Mouse (Mus musculus): ENCODE results near the gene Maff.
A peak's percentile ranks its signal among the peaks of the same experiment; 100 is the strongest.

Gene Maff

DNA sequence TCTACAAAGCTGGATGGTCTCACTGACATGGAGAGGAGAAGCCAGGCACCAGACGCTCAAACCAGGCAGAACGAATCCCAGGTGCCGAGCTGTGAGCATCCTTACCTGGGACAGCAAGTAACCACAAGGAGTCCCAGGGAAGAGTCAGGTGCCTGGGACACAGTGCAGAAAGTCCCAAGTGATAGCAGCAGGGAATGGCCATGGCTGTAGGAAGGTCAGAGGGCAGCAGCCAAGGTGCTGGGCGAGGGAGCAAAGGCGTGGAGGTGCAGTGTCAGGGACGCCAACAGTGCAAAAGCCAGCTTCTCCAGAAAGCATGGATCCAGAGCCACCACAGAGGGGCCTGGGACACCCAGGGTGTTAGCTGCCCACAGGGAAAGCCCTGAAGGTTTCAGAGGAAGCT, 46.7 kb downstream of the Maff start:
- DNase-seq (ENCODE audit: low read depth, low spot score): no peak

DNA sequence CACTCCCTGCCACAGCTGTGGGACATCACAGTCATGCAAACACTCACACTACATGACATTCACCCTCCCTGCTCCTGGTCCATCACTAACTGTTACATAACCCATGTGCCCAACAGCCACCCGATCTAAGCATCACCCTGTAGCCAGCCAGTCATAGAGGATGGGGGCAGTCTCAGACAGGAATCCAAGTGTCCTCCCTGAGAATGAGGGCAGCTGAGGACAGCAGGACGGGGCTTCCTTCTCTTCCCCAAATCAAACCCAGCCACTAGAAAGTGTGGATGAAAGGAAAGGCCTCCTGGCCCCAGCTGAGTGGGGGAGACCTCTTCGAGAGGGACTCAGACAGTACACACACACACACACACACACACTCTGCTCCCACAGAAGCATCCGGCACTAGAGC, 48.4 kb downstream of the Maff start:
- peak; percentile 78 for DNase-seq (ENCODE audit: low read depth, low spot score)

DNA sequence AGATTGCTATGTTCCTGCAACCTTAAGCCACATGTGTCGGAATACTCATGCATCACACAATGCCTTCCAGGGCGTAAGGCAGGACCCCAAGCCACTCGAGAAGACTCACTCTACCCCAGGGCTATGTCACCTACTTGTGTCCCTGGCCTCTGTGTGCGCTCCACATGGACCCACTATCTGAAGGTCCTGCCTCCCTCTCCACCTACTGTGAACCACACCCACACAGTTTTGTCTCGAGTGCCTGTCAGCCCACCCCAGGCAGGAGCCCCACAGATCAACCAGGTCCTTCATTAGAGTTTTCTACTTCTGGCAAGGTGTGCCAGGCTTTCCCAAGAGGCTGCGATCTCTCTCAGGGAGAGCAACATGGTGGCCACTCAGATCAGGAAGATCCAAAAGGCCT, 48.9 kb downstream of the Maff start:
- DNase-seq (ENCODE audit: low read depth, low spot score): no peak

DNA sequence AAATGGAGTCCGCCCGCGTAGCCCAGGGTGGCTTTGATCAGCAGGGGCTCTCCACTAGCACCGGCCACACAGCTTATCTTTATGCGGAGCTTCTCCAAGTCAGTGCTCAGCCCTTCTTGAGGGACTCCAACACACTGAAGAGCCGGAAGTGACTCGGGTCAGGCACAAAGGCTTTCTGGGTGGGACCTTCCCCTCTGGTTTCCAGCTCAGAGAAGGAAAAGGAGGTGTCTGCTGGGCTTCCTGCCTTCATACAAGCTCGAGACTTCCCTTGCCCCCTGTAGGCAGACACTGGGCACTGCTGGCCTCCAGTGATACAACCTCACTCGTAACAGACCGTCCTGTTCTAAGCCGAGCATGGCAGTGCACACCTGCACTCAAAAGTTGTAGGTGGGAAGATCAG, 50.3 kb downstream of the Maff start:
- no peak for DNase-seq (ENCODE audit: low read depth, low spot score)

DNA sequence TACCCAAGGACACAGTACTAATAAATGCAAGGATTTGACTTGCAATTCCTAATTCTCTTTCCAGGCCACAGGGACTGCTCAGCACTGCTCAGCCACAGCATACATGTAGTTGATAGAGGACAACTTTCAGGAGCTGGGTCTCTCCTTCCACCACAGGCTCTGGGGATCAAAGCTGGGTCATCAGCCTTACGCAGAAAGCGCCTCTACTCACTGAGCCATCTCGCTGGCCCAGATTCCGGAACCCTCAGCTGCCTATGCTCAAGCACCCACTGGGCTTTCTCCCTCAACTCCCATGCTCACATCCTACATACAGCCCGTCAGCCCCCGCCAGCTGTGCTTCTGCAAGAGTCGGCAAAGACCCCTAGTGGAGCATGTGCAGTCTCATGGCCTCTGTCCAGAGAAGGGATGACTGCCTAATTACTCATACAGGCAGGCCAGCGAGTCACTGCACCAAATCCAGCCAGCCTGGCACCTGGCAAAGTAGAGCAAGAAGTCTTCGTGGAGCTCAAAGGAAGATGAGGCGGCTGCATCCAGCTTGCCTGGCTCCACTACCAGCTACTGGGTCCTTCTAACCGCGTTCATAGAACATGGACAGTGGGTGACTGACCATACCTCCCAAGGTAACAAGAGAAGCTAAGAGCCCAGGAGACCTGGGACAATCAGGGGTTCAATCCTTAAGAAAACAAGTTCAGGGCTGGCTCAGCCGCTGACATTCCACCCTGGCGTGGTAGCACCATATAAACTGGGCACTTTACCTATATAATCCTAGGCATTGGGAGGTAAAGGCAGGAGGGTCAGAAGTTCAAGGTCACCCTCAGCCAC, 53.0 kb downstream of the Maff start:
- DNase-seq (ENCODE audit: low read depth, low spot score): no peak

DNA sequence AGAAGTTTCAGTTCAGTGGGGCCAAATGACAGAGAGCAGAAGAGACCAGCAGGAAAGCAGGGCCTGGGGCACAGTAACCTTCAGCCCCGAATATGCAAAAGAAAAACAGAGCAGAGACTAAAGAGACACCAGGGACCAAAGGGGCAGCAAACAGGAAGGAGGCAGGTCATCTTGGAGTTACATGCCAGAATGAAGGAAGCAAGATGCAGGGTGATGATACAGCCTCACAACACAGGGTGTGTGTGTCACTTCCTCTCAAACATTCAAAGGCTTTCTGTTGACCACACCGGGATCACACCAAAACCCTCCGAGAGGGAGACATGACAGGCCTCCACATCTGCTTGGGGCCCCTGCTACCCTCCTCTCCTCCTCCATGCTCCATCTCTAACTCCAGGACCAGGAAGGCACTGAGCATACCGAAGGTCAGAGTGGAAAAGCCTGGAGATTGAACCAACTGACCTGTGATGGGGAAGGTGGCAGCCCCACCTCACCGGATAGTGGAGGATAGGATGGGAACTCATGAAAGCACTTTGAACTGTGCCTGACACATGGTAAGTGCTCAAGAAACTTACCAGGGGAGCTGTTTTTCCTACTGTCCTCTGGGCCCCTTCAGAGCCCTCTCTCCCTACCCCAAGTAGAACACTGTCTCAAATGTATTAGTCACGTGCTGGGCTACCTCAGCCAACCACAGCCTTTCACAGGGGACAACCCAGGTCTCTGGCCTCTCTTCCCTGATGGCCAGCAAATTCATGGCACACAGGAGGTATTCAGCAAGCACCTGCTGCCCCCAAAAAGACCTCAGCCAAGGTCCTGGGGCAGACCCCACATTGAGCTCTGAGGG, 53.9 kb downstream of the Maff start:
- DNase-seq (ENCODE audit: low read depth, low spot score): no peak

DNA sequence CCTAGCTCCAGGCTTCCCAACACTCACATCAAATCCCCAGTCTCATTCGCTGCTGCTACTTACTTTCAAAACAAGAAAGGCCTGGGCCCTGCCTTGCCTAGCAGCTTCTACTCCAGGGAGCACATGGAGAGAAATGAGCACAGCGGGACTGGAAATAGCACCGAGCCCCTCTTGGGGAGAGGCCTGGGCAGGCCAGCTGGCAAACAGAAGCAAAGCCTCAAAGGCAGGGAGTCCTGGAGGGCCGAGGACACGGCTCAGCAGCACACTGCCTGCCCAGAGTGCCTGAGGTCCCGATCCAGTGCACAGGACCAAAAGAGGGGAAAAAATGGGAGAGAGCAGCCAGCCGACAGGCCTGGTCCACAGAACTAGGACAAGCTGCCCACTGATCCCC, 54.5 kb downstream of the Maff start:
- peak; percentile 70 for DNase-seq (ENCODE audit: low read depth, low spot score)

DNA sequence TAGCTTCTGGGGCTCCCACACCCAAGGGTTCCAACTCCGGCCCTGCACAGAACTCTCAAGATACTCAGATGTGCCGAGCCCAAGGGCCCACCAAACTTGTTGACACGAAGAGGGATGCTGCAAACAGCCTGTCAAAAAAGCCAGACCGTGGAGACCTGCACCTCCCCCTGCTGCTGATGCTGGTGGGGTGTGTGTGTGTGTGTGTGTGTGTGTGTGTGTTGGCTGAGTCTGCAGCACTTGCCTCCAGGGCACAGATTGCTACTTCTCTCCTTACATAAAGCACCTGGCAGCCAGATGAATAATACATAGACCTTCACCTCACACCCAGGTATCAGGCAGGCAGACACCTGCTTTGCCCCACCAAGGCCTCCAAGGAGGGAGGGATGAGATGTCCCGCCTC, 55.8 kb downstream of the Maff start:
- no peak for DNase-seq (ENCODE audit: low read depth, low spot score)

DNA sequence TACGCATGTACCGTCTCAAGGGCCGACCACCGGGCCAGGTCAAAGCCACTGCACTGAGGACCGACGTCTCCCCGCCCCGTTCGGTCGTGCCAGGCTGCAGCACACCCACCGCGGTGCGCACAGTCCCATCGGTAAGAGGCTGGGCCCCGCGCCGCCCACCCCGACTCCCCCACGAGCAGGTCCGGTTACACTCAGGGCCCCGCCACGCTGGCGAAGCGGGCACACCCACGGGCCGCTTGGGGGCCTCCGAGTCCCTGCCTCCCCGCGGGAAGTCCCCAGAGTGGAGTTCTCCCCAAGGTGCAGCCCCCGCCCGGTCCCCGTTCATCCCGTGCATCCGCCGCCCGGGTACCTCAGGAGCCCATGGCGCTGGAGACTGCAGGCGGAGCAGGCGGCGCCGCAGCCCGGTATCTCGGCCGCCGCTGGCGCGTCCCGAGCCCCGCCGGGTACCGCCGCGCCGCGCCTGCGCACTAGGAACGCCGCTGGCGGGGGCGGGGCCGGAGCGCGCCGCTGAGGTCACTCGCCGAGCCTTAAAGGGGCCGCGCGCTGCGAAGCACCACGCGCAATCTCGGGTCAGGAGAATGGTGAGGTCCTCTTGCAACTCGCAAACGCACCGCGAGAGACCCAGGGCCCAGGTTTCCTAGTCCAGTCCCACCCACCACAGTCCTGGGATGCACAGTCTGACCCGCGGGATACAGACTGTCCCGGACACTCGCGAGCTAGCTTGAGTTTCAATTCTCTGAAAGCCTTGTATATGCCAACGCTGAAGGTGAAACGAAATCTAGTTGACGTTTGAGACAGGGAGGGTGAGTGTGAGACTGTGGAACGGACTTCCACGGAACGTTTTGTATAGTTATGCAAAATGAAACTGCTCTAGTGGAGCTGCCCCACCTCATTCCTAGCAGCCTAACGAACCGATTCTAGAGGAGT, 56.7 kb downstream of the Maff start, which contains the start of gene Tmem184b:
Gene Tmem184b, minus strand, starts transcription at position 734 of the 927 bp plus-strand sequence.
- DNase-seq (ENCODE audit: low read depth, low spot score): peak; percentile 84

DNA sequence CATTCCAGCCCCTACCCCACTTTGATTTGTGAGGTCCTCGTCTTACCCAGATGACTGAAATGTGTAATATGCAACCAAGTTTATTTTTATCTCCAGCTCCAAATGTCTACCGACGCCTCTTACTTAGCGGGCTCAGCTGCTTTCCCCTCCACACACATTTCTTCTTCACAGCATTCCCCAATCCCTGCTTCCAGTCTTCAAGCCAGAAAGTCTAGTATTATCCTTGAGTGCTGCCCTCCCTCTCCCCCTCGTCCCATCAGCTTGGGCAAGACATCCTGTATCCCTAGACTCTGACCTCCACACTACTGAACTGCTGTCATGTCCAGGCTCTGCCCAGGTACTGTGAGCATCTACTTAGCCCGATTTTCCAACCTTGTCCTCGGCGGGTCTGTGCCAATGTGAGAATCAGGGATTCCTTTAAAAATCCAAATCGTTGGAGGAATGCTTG, 57.4 kb downstream of the Maff start:
- no peak for DNase-seq (ENCODE audit: low read depth, low spot score)

DNA sequence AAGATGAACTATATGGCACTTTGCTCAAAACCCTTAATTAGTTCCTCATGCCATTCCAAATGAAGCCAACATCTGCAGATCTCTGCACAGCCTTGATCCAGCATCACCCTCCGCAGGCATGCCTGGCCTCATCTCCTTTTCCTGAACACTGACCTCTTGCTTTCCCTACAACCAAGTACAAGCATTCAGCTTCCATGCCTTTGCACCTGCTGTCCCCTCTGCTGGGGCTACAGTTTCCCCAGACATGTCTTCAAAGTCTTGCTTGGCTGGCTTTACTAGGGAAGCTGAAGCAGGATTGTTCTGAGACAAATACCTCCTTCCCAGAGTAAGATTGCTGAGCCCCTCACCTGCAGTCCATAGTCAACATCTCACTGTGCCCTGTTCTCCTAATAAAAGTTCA, 57.9 kb downstream of the Maff start:
- no peak for DNase-seq (ENCODE audit: low read depth, low spot score)

DNA sequence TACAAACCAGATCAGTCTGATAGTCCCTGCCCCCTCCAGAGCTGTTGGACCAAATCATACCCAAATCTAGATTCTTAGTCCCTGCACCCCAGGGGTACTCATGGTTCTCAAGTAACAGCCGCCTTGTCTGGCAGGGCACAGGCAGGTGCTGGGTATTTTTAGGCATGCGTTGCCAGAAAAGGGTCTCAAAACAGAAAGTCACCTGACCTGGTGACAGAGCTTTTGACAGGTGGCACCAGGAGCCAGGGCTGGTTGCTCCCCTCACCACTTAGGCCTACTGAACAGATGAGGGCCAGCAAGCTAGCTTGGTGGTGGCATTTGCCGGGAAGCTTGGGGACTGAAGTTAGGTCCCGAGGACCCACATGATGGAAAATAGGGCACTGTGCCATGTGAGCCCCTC, 60.1 kb downstream of the Maff start:
- no peak for DNase-seq (ENCODE audit: low read depth, low spot score)

Data from skeletal muscle tissue, adult 2 months (tissue).